Mouse (Mus musculus): Measurements from ENCODE around the gene Grk5. TPM values are rescaled to one million over a fixed set of nuclear protein-coding genes. Genes with fewer than 3 reads are reported as not detected.

The Grk5 gene
- polyA plus RNA-seq, 1 experiment from 2014 or later = 2.6 TPM

DNA sequence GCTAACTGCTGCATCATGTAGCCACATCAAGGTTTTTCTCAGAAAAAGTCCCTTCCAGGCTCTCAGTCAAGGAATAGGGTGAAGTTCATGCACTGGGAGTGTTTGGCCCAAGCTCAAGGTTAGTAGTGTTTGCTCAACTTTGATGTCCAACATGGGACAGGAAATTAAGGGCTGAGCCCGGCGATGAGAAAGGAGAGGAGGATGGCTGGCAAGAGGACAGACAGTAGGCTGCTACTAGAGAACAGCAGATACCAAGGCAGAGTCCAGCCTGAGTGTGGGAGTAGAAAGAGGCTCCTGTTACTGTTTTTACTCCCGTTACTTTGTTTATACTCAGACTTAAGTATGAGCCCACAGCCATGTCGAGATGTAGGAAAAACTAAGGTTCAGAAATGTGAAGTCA, 16.0 kb upstream of the Grk5 start:
- 54% methylated on average over 4 of the region's 4 CpGs for WGBS
- Histone ChIP-seq H3K27ac (ENCODE audit: low read depth, low read length) (no peak overlapping the region), H3K9me3 (ENCODE audit: control insufficient read depth, low read length) (no peaks in the 10 kb centered on the region), H3K27me3 (ENCODE audit: control insufficient read depth, insufficient read depth, low read length) (no peaks in the 10 kb centered on the region), H3K4me1 (replicated peaks; ENCODE audit: control insufficient read depth, insufficient read depth, low read length) (peaks cover 5% of the 10 kb centered on the region; the same call in 1 of the 2 replicates), H3K9ac (ENCODE audit: low read length) (peak overlapping the region; percentile 65; the same call in 1 of the 2 replicates), H3K4me2 (ENCODE audit: low read depth, low read length, severe bottlenecking) (peak overlapping the region; percentile 50), H3K4me3 (ENCODE audit: low read depth, low read length) (peak overlapping the region; percentile 60), H3K36me3 (ENCODE audit: control insufficient read depth, insufficient read depth, low read length) (no peaks in the 10 kb centered on the region; the same call in 1 of the 2 replicates)
- ATAC-seq (replicated peaks; ENCODE audit: low FRiP score) (no peak), DNase-seq (ENCODE audit: low spot score) (no peak)

DNA sequence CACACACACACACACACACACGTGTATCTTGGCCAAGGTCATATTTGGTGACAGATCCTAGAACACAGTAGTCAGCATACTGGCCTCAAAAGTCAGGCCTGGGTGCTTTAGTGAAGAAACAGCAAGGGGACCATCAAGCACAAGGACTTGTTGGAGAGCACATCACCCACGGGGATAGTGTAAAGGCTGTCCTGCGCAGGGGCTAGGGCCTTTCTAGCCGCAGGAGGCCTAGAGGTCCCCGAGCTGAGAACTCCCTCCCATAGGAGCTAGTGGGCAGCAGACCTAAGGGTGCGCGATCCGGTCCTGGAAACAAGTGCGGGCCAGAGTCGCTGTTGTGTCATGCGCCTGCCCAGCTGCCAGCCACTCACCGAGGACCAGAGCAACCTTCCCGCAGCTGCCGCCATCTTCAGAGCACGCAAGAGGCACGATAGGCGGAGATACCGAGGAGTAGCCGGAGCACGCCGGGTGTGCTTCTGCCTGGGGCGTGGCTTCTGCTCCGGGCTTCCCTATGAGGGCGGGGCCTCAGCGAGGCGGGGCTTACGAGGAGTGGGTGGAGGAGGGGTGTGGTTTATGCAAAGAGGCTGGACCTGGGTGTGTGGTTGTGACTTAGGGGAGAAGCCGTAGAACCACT, 15.4 kb upstream of the Grk5 start, which contains the start of gene Prdx3:
TSS of gene Prdx3 (minus strand) at position 493 of the 631 bp plus-strand sequence.
- H3K27me3 ChIP-seq (ENCODE audit: control insufficient read depth, insufficient read depth, low read length) = no peaks in the 10 kb centered on the region
- peak within 1 kb of the TSS; percentile 65 for H3K9ac ChIP-seq (ENCODE audit: low read length)
- DNase-seq (ENCODE audit: low spot score) (peak; percentile 96), ATAC-seq (replicated peaks; ENCODE audit: low FRiP score) (peak; percentile 99)
- H3K9me3 ChIP-seq (ENCODE audit: control insufficient read depth, low read length) = no peaks in the 10 kb centered on the region
- WGBS = under 1% methylated on average over 28 of the region's 28 CpGs
- no peak within 1 kb of the TSS for H3K27ac ChIP-seq (ENCODE audit: low read depth, low read length)
- no peaks in the 10 kb centered on the region; the same call in 1 of the 2 replicates for H3K36me3 ChIP-seq (ENCODE audit: control insufficient read depth, insufficient read depth, low read length)
- peak within 1 kb of the TSS; percentile 60 for H3K4me3 ChIP-seq (ENCODE audit: low read depth, low read length)
- peaks cover 5% of the 10 kb centered on the region; the same call in 1 of the 2 replicates for H3K4me1 ChIP-seq (replicated peaks; ENCODE audit: control insufficient read depth, insufficient read depth, low read length)
- peak within 1 kb of the TSS; percentile 50 for H3K4me2 ChIP-seq (ENCODE audit: low read depth, low read length, severe bottlenecking)

DNA sequence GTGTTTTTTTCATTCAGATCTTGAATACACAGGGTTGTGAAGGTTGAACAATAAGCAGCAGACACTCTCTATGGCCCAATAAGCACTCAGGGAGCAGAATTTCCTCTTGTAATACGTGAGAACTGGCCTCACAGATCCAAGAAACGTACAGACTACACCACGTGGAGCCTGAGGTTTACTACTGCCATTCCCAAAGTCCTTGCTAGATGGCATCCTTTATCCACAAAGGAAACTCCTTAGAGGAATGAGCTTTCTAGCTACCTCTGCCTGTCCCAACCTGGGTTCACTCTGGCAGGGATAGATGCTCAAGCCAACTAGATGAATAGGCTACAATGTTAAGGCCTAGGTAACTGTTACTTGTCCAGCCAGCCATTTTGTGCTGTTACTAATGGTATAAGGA, 6.4 kb upstream of the Grk5 start:
- no peak for DNase-seq (ENCODE audit: low spot score)
- WGBS = 11% methylated on average over 3 of the region's 3 CpGs

GRCm38 (mm10) chr19:60887637-60888036, 1.9 kb upstream of the Grk5 start:
- no peaks in the 10 kb centered on the region for H3K36me3 ChIP-seq (ENCODE audit: control insufficient read depth, insufficient read depth, low read length)
- 80% methylated on average over 2 of the region's 2 CpGs for WGBS
- no peak overlapping the region for H3K4me3 ChIP-seq (ENCODE audit: low read depth, low read length)
- no peaks in the 10 kb centered on the region for H3K27me3 ChIP-seq (ENCODE audit: control insufficient read depth, insufficient read depth, low read length)
- no peak overlapping the region for H3K9ac ChIP-seq (ENCODE audit: low read length)
- H3K4me1 ChIP-seq (replicated peaks; ENCODE audit: control insufficient read depth, insufficient read depth, low read length) = peaks cover 3% of the 10 kb centered on the region; the same call in 1 of the 2 replicates
- H3K9me3 ChIP-seq (ENCODE audit: control insufficient read depth, low read length) = no peaks in the 10 kb centered on the region
- DNase-seq (ENCODE audit: low spot score) (no peak), ATAC-seq (replicated peaks; ENCODE audit: low FRiP score) (no peak)
- H3K27ac ChIP-seq (ENCODE audit: low read depth, low read length) = no peak overlapping the region
- H3K4me2 ChIP-seq (ENCODE audit: low read depth, low read length, severe bottlenecking) = no peak overlapping the region

More for the DNA sequence above, 6.4 kb upstream of the Grk5 start:
- Histone ChIP-seq H3K9ac (ENCODE audit: low read length) (no peak overlapping the region), H3K4me2 (ENCODE audit: low read depth, low read length, severe bottlenecking) (no peak overlapping the region), H3K4me1 (replicated peaks; ENCODE audit: control insufficient read depth, insufficient read depth, low read length) (no peaks in the 10 kb centered on the region), H3K27ac (ENCODE audit: low read depth, low read length) (no peak overlapping the region), H3K9me3 (ENCODE audit: control insufficient read depth, low read length) (no peaks in the 10 kb centered on the region), H3K27me3 (ENCODE audit: control insufficient read depth, insufficient read depth, low read length) (no peaks in the 10 kb centered on the region), H3K4me3 (ENCODE audit: low read depth, low read length) (no peak overlapping the region), H3K36me3 (ENCODE audit: control insufficient read depth, insufficient read depth, low read length) (no peaks in the 10 kb centered on the region)
- no peak for ATAC-seq (replicated peaks; ENCODE audit: low FRiP score)

DNA sequence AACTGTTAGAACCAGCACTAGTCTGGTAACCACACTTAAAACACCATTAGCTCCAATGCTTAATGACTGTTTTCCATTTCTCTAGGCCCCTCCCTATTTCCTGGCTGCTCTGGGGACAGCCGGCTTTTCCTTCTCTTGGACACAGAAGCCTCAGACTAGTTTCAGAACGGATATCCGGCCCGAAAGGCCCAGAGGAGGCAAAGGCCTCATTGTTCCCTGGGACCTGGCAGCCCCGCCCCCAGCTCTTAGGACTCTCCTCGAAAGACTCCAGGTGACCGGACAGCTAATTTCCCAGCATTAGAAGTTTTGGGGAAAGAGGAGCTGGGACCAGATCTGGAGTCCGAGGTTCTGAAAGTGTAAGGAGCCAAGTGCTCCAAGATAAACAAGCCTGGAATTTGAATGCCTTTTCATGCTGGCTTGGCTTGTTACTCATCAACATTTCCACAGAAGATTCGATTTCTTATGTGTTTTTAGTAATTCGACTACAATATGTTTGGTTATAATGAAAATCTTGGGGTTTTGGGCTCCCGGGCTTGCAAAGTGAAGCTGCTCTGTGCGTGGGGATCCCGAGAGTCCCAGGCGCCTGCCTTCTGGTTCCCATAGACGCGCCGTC, 342 bp upstream of the Grk5 start:
- H3K27ac ChIP-seq (ENCODE audit: low read depth, low read length) = peak overlapping the region; percentile 95
- peak overlapping the region; percentile 75 for H3K4me3 ChIP-seq (ENCODE audit: low read depth, low read length)
- peak overlapping the region; percentile 95 for H3K9ac ChIP-seq (ENCODE audit: low read length)
- WGBS = 3% methylated on average over 17 of the region's 17 CpGs
- H3K9me3 ChIP-seq (ENCODE audit: control insufficient read depth, low read length) = no peaks in the 10 kb centered on the region
- no peaks in the 10 kb centered on the region for H3K27me3 ChIP-seq (ENCODE audit: control insufficient read depth, insufficient read depth, low read length)
- peaks cover 3% of the 10 kb centered on the region; the same call in 1 of the 2 replicates for H3K4me1 ChIP-seq (replicated peaks; ENCODE audit: control insufficient read depth, insufficient read depth, low read length)
- no peaks in the 10 kb centered on the region for H3K36me3 ChIP-seq (ENCODE audit: control insufficient read depth, insufficient read depth, low read length)
- peak overlapping the region; percentile 65 for H3K4me2 ChIP-seq (ENCODE audit: low read depth, low read length, severe bottlenecking)
- ATAC-seq (replicated peaks; ENCODE audit: low FRiP score) (peak; percentile 18), DNase-seq (ENCODE audit: low spot score) (peak; percentile 71)

DNA sequence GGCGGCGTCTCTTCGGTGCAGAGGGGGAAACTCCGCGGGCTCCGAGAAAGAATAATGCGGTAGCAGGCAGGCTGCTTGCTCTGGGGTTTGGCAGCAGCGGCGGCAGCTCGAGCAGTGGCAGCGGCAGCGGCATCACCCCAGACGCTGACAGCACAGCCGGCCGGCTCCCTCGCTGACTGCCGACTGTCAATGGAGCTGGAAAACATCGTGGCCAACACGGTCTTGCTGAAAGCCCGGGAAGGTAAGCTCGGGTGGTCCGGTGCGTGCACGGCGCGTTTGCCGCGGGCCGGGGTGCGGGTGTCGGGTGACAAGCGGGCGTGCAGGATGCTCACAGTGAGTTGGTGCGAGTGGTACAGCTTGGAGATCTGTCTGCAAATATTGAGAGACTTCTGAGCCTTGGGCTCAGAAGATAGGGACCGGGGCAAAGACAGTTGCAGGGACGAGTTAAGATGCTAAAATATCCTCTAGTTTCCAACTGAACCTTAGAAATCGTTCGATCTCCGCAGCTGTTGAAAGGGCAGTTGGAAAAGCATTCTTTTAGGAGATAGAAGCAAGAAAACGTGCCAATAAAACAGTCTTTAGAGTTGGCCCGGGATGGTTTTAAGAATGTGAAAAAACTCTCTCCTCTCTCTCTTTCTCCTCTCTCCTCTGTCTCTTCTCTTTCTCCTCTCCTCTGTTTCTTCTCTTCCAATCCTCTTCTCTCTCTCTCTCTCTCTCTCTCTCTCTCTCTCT, 1.0 kb downstream of the Grk5 start:
- H3K36me3 ChIP-seq (ENCODE audit: control insufficient read depth, insufficient read depth, low read length) = no peaks in the 10 kb centered on the region
- peak overlapping the region; percentile 84 for H3K4me2 ChIP-seq (ENCODE audit: low read depth, low read length, severe bottlenecking)
- peak overlapping the region; percentile 75 for H3K4me3 ChIP-seq (ENCODE audit: low read depth, low read length)
- H3K4me1 ChIP-seq (replicated peaks; ENCODE audit: control insufficient read depth, insufficient read depth, low read length) = peaks cover 3% of the 10 kb centered on the region; the same call in 1 of the 2 replicates
- H3K27me3 ChIP-seq (ENCODE audit: control insufficient read depth, insufficient read depth, low read length) = no peaks in the 10 kb centered on the region
- DNase-seq (ENCODE audit: low spot score) (peak; percentile 85), ATAC-seq (replicated peaks; ENCODE audit: low FRiP score) (peak; percentile 53)
- peak overlapping the region; percentile 95 for H3K9ac ChIP-seq (ENCODE audit: low read length)
- H3K9me3 ChIP-seq (ENCODE audit: control insufficient read depth, low read length) = no peaks in the 10 kb centered on the region
- WGBS = under 1% methylated on average over 39 of the region's 41 CpGs
- peak overlapping the region; percentile 74 for H3K27ac ChIP-seq (ENCODE audit: low read depth, low read length)

GRCm38 (mm10) chr19:60891123-60891470, 1.5 kb downstream of the Grk5 start:
- no peak for ATAC-seq (replicated peaks; ENCODE audit: low FRiP score)

DNA sequence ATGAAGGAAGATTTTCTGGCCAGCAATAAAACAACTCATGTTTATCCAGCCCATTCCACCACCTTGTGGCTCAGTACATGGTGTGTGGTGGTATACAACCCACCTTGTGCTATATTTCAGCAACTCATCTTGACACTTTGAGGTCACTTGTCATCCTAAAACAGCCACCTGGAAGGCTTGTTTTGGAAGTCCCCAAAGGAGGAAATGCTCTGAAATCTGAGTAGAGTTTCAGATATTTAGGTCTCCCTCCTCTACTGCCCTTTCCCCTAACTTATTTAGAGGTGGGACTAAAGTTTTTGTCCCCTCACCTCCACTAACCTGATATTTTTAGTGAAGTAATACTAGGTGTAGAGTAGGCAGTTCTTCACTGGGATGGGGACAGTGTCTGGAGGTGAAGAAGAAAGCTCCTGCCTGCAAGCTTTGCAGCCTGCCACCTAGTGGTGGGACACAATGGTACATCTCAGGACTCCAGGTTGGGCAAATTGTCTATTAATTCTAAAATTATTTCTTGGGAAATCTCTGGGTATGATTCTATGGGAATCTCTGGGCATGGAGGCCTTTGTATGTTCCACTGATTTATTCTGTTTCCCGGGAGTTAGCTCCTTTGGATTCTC, 2.5 kb downstream of the Grk5 start:
- H3K9me3 ChIP-seq (ENCODE audit: control insufficient read depth, low read length) = no peaks in the 10 kb centered on the region
- no peaks in the 10 kb centered on the region for H3K27me3 ChIP-seq (ENCODE audit: control insufficient read depth, insufficient read depth, low read length)
- H3K4me2 ChIP-seq (ENCODE audit: low read depth, low read length, severe bottlenecking) = no peak overlapping the region
- ATAC-seq (replicated peaks; ENCODE audit: low FRiP score) = no peak
- no peak overlapping the region for H3K9ac ChIP-seq (ENCODE audit: low read length)
- WGBS = 38% methylated on average over 1 of the region's 1 CpGs
- H3K4me3 ChIP-seq (ENCODE audit: low read depth, low read length) = no peak overlapping the region
- H3K36me3 ChIP-seq (ENCODE audit: control insufficient read depth, insufficient read depth, low read length) = no peaks in the 10 kb centered on the region
- no peak overlapping the region for H3K27ac ChIP-seq (ENCODE audit: low read depth, low read length)
- DNase-seq (ENCODE audit: low spot score) = peak; percentile 80
- peaks cover 3% of the 10 kb centered on the region; the same call in 1 of the 2 replicates for H3K4me1 ChIP-seq (replicated peaks; ENCODE audit: control insufficient read depth, insufficient read depth, low read length)

More at GRCm38 (mm10) chr19:60891123-60891470, 1.5 kb downstream of the Grk5 start:
- no peak overlapping the region for H3K27ac ChIP-seq (ENCODE audit: low read depth, low read length)
- no peaks in the 10 kb centered on the region for H3K36me3 ChIP-seq (ENCODE audit: control insufficient read depth, insufficient read depth, low read length)
- peaks cover 3% of the 10 kb centered on the region; the same call in 1 of the 2 replicates for H3K4me1 ChIP-seq (replicated peaks; ENCODE audit: control insufficient read depth, insufficient read depth, low read length)
- no peak overlapping the region; the same call in 1 of the 2 replicates for H3K9ac ChIP-seq (ENCODE audit: low read length)
- WGBS = 6% methylated on average over 4 of the region's 5 CpGs
- DNase-seq (ENCODE audit: low spot score) = no peak
- H3K9me3 ChIP-seq (ENCODE audit: control insufficient read depth, low read length) = no peaks in the 10 kb centered on the region
- peak overlapping the region; percentile 75 for H3K4me3 ChIP-seq (ENCODE audit: low read depth, low read length)
- peak overlapping the region; percentile 84 for H3K4me2 ChIP-seq (ENCODE audit: low read depth, low read length, severe bottlenecking)
- no peaks in the 10 kb centered on the region for H3K27me3 ChIP-seq (ENCODE audit: control insufficient read depth, insufficient read depth, low read length)
